Mouse (Mus musculus): ENCODE measurements at regions not wholly inside any gene's neighbourhood (a gene's known extent, or its start where the extent isn't known, plus 50 kb on each side); places are given as distances from the start of the nearest gene placed in this dataset.
"Not testable (repeated sequence)": the region's sequence is repeated elsewhere in the genome, so short reads cannot be mapped to it uniquely, and the experiment has no call there.

DNA sequence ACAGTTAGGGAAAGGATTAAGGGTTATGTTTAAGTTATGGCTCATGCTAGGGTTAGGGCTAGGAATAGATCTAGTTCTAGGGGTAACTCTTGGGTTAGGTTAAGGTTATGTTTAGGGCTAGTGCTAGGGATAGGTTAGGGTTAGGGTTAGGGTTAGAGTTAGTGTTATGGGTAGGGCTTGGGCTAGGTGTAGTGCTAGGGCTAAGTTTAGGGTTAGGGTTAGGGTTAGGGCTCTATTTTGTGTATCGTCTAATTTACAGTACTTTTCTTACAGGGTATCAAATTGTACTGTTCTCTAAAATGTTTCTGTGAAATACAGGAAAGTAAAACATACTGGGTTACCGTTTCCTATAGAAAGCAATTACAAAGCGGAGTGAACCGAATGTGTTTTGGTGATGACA lies 64.8 kb downstream of the Ptchd3 start:
- Histone ChIP-seq H3K4me2 (no peak overlapping the region), H3K9me3 (replicated peaks) (no peaks in the 10 kb centered on the region), H3K27ac (no peak overlapping the region), H3K36me3 (no peaks in the 10 kb centered on the region), H3K4me1 (no peaks in the 10 kb centered on the region), H3K27me3 (no peaks in the 10 kb centered on the region), H3K9ac (no peak overlapping the region), H3K4me3 (replicated peaks) (no peak overlapping the region)
- no peak for ATAC-seq (replicated peaks; ENCODE audit: low FRiP score)
- WGBS, result 95% methylated on average over 4 of the region's 4 CpGs

- not testable (repeated sequence) for H3K4me1 ChIP-seq; H3K36me3 ChIP-seq; H3K4me3 ChIP-seq (replicated peaks); H3K9me3 ChIP-seq (replicated peaks); ATAC-seq (replicated peaks; ENCODE audit: low FRiP score); H3K27me3 ChIP-seq; H3K4me2 ChIP-seq; H3K9ac ChIP-seq; H3K27ac ChIP-seq
- WGBS, result 74% methylated on average over 6 of the region's 6 CpGs
These were observed 74.3 kb downstream of the Ptchd3 start for GRCm38 (mm10) chr11:121904393-121904792.

GRCm38 (mm10) chr11:121924631-121925030 lies 94.6 kb downstream of the Ptchd3 start:
- 82% methylated on average over 10 of the region's 10 CpGs for WGBS
- H3K4me3 ChIP-seq (replicated peaks); H3K27ac ChIP-seq; H3K36me3 ChIP-seq; ATAC-seq (replicated peaks; ENCODE audit: low FRiP score); H3K9me3 ChIP-seq (replicated peaks); H3K4me2 ChIP-seq; H3K4me1 ChIP-seq; H3K27me3 ChIP-seq; H3K9ac ChIP-seq: not testable (repeated sequence)

DNA sequence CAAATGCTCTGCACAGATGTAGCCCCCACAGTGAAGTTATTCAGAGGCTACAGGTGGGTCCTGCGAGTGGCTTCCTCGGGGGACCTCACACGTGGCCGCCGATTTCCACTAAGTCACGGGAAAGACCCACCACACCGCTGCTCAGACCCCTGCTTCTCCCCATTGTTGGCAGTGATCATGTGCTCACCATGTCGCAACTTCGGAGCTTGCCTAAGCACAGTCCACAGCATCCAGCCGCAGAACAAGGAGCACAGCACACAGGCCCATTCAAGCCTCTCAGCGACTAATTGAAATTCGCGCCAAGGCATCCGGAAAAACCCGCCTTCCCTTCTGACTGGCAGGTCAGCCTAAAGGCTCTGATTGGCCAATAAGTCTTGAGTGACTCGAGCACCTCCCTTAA lies 95.0 kb downstream of the Ptchd3 start:
- H3K9ac ChIP-seq; H3K27me3 ChIP-seq; H3K4me3 ChIP-seq (replicated peaks); ATAC-seq (replicated peaks; ENCODE audit: low FRiP score); H3K4me1 ChIP-seq; H3K4me2 ChIP-seq; H3K27ac ChIP-seq; H3K9me3 ChIP-seq (replicated peaks); H3K36me3 ChIP-seq: not testable (repeated sequence)
- 49% methylated on average over 16 of the region's 16 CpGs for WGBS

DNA sequence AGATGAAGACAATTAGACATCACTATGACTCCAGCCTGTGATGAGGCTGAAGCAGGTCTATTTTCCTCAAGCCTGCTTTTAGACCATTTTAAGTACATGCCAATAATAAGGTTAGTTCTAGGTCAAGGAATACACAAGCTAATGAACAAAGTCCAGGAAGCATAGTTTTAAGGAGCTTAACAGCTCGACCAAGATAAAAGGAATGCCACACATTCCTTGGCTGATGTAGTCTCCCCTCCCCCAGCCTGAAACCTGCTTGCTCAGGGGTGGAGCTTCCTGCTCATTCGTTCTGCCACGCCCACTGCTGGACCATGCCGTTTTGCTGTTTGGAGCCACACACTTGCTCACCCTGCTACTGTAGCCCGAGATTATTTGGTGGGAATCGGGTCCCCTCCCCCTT lies 121.7 kb downstream of the Ptchd3 start:
- H3K4me3 ChIP-seq (replicated peaks); H3K27ac ChIP-seq; H3K4me2 ChIP-seq; H3K9ac ChIP-seq; ATAC-seq (replicated peaks; ENCODE audit: low FRiP score); H3K36me3 ChIP-seq; H3K9me3 ChIP-seq (replicated peaks); H3K27me3 ChIP-seq; H3K4me1 ChIP-seq: not testable (repeated sequence)
- WGBS, result 67% methylated on average over 6 of the region's 6 CpGs

GRCm38 (mm10) chr11:121956367-121957235 lies 126.6 kb downstream of the Ptchd3 start:
- H3K36me3 ChIP-seq; H3K27ac ChIP-seq; ATAC-seq (replicated peaks; ENCODE audit: low FRiP score); H3K27me3 ChIP-seq; H3K4me1 ChIP-seq; H3K9me3 ChIP-seq (replicated peaks): not testable (repeated sequence)
- WGBS, result 13% methylated on average over 20 of the region's 20 CpGs
- peak overlapping the region; percentile 39 for H3K4me3 ChIP-seq (replicated peaks)
- peak overlapping the region; percentile 58 for H3K4me2 ChIP-seq
- 0 out of 2 replicates have a peak overlapping the region, but pooled peaks have one; percentile 7 for H3K9ac ChIP-seq

DNA sequence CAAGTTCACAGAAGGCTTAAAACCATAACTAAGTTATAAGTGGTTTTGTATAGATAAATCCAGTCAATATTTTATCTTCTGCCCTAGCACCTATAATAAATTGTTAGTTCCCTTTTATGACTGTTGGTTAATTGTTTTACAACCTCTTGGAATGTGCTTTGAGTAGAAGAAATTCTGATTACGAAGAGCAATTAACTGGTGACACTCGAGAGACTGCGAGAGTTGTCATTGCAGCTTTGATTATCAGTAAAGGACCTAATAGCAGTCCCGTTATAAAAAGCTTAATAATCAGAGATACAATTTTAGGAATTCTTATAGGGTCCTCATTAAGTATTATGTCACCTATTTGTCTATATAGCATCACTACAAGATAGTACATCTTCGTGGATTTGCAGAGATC lies 128.7 kb downstream of the Ptchd3 start:
- ATAC-seq (replicated peaks; ENCODE audit: low FRiP score); H3K9ac ChIP-seq; H3K4me2 ChIP-seq; H3K27ac ChIP-seq; H3K27me3 ChIP-seq; H3K9me3 ChIP-seq (replicated peaks); H3K4me3 ChIP-seq (replicated peaks); H3K4me1 ChIP-seq; H3K36me3 ChIP-seq: not testable (repeated sequence)
- WGBS, result 33% methylated on average over 5 of the region's 5 CpGs

DNA sequence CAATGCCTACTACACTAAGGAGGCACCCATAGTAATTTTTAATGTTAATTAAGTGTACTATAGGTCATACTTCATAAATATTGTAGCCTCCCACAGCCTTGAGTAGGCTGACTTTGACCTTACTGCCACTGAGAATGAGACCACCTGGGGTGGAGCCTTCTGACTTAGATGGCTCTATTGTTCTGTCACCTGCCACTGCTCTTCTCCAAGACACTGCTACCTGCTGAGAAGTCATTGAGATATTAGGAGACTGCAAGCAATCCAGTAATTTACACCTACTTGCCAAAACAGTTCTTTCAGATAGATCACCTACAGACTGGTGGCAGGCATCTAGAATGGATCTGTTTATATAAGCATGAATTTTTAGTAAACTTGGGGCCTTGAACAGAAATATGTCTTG lies 134.1 kb downstream of the Ptchd3 start:
- not testable (repeated sequence) for H3K27me3 ChIP-seq; H3K9ac ChIP-seq; H3K4me2 ChIP-seq; ATAC-seq (replicated peaks; ENCODE audit: low FRiP score); H3K36me3 ChIP-seq; H3K27ac ChIP-seq; H3K4me3 ChIP-seq (replicated peaks); H3K9me3 ChIP-seq (replicated peaks); H3K4me1 ChIP-seq

GRCm38 (mm10) chr11:121965911-121966310 lies 135.9 kb downstream of the Ptchd3 start:
- not testable (repeated sequence) for H3K4me2 ChIP-seq; H3K9me3 ChIP-seq (replicated peaks); H3K27ac ChIP-seq; H3K9ac ChIP-seq; H3K4me3 ChIP-seq (replicated peaks); ATAC-seq (replicated peaks; ENCODE audit: low FRiP score); H3K36me3 ChIP-seq; H3K4me1 ChIP-seq; H3K27me3 ChIP-seq
- WGBS, result 2% methylated on average over 1 of the region's 1 CpGs

All from kidney, embryonic 15.5 days (tissue).